Mouse (Mus musculus) regulatory T cell (primary cell): ENCODE results near the gene Hist1h2br.
"Not testable (repeated sequence)": the region's sequence is repeated elsewhere in the genome, so short reads cannot be mapped to it uniquely, and the experiment has no call there.

Experiments used
- in situ Hi-C: fragments of 300-600 bp; cut with MboI, MseI; formaldehyde crosslinking; loops from one replicate; pipeline ENCODE4 v1.15.1; 2025; ENCODE audit warnings: high pct_unique_total_duplicates

Gene Hist1h2br

DNA sequence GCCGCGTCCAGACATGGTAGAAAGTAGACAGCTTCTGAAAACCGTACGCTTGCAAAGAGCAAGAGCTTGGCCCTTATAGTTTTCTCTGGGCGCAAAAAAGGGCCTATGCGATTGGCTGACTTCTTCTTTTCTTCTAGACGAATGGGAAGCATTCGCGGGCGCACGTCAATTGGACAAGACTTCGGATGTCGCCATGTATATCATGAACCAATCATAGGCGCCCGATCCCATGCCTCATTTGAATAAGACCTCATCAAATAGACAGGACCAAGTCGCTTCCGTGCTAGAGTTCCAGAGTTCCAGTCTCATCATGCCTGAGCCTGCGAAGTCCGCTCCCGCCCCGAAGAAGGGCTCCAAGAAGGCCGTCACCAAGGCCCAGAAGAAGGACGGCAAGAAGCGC lies at the start of gene Hist1h2br, which contains the start of gene Hist1h2ap:
Gene Hist1h2br (plus strand): TSS at position 283 of the 400 bp plus-strand sequence.
Gene Hist1h2ap (minus strand): TSS at position 47 of the 400 bp plus-strand sequence.
- in situ Hi-C loops, result not testable (repeated sequence)

DNA sequence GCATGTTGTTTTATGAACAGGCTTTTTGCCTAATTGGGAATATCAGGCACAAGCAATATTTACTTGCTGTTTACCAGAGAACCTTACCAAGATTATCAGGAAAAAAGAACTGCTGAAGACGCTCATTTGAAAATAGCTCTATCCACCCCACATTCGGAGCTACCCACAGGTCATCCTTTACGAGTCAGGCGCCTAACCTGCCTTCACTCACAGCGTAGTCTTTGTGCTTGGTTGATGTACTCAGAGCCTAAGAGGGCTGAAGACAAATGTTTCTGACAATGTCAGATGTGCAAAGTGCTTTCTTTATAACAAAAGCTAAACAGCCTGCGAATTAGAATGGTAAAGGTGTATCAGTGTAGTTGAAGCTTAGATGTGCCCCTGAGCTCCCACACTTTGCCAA lies 49.2 kb upstream of the Hist1h2br start:
- in situ Hi-C loops, result loop anchor here (25.0 kb wide), 1 partner anchor 1953 kb away; the partner anchor contains the start of genes Hist1h1c, Hist1h2bb and Hist1h3c

DNA sequence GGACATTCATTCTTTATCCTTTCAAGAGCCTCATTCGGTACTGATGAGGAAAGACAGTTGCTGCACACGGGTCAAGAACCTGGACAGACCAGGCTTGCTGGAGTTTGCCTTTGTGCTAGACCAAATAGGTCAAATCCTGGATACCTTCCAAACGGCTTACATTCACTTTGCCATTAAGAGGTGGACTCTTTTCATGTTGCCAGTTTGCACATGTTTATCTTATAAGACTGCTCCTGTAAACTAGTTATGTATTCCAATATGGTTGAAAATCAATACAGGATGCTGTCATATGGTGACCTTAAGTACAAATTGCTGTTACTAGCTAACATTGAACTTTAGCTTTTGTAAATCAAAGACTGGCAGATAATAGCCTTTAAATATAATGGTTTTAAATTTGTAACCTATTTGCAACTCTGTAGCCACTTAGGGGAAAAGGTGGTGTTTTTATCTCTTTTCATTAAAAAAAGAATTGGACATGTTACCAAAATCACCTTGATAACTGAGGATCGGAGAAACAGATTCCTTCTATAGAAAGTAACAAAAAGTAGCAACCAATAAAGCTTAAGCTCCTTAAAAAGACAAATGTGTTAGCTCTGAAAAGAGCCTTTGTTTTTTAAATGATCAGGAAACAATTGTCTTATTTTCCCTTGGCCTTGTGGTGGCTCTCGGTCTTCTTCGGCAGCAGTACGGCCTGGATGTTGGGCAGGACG lies 47.2 kb upstream of the Hist1h2br start:
- in situ Hi-C loops, result loop anchor here (25.0 kb wide), 1 partner anchor 1951 kb away; the partner anchor contains the start of genes Hist1h1c, Hist1h2bb and Hist1h3c

GRCm38 (mm10) chr13:21786899-21787629 lies 46.5 kb upstream of the Hist1h2br start, which contains the start of the genes Hist1h2an and Hist1h2bp:
Hist1h2an (minus strand) TSS chr13:21787218.
Hist1h2bp (plus strand) TSS chr13:21787461.
- in situ Hi-C loops, result loop anchor here (25.0 kb wide), 1 partner anchor 1950 kb away; the partner anchor contains the start of genes Hist1h1c, Hist1h2bb and Hist1h3c

DNA sequence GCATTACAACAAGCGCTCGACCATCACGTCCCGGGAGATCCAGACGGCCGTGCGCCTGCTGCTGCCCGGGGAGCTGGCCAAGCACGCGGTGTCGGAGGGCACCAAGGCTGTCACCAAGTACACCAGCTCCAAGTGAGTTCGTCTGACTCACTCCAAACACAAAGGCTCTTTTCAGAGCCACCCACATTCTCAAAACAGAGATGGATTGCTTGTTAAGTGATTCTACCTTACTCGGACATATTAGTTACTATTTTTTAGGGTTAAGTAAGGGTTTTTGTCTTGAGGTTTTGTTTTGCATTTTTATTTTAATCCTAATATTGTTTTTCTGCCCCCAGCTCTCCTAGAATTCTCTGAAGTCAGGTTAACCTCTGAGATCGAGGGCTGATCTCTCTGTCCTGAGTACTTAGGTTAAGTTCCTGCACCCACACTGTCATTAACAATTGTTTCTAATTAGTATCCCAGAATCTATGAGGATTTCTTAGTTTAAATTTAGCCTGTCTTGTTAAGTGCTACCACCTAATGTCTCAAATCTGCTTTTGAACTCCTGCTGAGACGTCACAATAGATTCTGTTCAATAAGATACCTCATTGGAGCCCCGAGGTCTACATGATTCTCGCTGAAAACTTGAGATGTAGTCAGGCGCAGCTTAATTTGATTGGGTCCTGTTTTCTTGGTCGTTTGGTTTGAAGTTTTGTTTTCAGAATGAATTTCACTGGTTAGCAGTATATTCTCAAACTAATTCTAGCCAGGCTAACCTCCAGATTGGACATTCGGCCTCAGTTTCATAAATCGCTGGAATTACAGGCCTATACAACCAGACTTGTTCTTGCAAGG lies 45.6 kb upstream of the Hist1h2br start:
- in situ Hi-C loops, result loop anchor here (25.0 kb wide), 1 partner anchor 1949 kb away; the partner anchor contains the start of genes Hist1h1c, Hist1h2bb and Hist1h3c

DNA sequence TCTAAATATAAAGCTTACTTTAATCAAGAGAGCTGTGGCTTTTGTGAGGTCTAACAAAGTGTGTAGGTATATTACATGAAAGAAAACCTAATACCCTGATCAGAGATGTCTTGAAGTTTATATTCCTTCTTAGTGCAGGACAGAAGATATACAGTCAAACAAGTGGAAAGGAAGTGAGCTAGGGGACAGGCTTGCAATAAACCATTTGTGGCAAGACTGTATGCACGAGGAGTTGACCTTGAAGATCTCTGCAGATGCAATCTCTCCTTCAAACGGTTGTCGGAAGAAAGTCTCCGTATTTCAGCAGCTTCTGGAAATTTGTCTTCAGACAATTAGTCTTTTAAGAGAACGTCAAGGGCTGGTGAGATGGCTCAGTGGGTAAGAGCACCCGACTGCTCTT lies 43.6 kb upstream of the Hist1h2br start:
- in situ Hi-C loops, result loop anchor here (5.0 to 25.0 kb wide), 3 partner anchors 37 to 1947 kb away; partner anchors contain the start of genes Hist1h1c, Hist1h2bb, Hist1h3c and Hist1h4j

GRCm38 (mm10) chr13:21790601-21791283 lies 42.8 kb upstream of the Hist1h2br start:
- in situ Hi-C loops, result loop anchor here (5.0 to 25.0 kb wide), 3 partner anchors 37 to 1947 kb away; partner anchors contain the start of genes Hist1h1c, Hist1h2bb, Hist1h3c and Hist1h4j

DNA sequence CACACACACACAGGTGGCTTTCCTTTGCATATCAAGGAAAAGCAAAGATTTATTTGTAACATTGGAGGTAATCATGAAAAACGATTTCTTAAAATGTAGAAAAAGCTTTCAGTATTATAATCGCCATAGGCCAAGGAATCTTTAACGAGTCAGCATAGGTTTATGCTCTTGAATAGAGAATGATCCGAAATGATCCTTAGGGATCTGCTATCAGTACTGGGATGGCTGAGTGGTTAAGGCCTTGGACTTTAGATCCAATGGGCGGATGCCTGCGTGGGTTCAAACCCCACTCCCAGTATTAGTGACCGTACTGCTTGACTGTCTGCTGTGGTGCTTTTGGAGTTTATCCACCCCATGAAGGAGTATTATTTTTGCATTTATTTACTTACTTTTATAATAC lies 38.0 kb upstream of the Hist1h2br start:
- in situ Hi-C loops, result loop anchor here (5.0 to 25.0 kb wide), 2 partner anchors 52 to 1942 kb away; partner anchors contain the start of genes Hist1h1c, Hist1h2bb and Hist1h3c

GRCm38 (mm10) chr13:21797163-21797562 lies 36.4 kb upstream of the Hist1h2br start:
- in situ Hi-C loops, result loop anchor here (5.0 to 25.0 kb wide), 2 partner anchors 50 to 1940 kb away; partner anchors contain the start of genes Hist1h1c, Hist1h2bb and Hist1h3c

- in situ Hi-C loops, result loop anchor here (10.0 to 25.0 kb wide), 2 partner anchors 222 to 1759 kb away; partner anchors contain the start of genes Hist1h1d, Hist1h2ad, Hist1h2ae and Hist1h2bf
Observed at GRCm38 (mm10) chr13:21803058-21803457, 30.5 kb upstream of the Hist1h2br start.

DNA sequence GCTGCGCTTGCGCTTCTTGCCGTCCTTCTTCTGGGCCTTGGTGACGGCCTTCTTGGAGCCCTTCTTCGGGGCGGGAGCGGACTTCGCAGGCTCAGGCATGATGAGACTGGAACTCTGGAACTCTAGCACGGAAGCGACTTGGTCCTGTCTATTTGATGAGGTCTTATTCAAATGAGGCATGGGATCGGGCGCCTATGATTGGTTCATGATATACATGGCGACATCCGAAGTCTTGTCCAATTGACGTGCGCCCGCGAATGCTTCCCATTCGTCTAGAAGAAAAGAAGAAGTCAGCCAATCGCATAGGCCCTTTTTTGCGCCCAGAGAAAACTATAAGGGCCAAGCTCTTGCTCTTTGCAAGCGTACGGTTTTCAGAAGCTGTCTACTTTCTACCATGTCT lies 23.5 kb upstream of the Hist1h2br start, which contains the start of the genes Hist1h2bq and Hist1h2ao:
Gene Hist1h2bq (minus strand): TSS at position 125 of the 400 bp plus-strand sequence.
Gene Hist1h2ao (plus strand): TSS at position 393 of the 400 bp plus-strand sequence.
- in situ Hi-C loops, result loop anchor here (25.0 kb wide), 1 partner anchor 1752 kb away; the partner anchor contains the start of genes Hist1h1d, Hist1h2ad, Hist1h2ae and Hist1h2bf

GRCm38 (mm10) chr13:21811074-21811473 lies 22.5 kb upstream of the Hist1h2br start:
- in situ Hi-C loops, result loop anchor here (25.0 kb wide), 1 partner anchor 1751 kb away; the partner anchor contains the start of genes Hist1h1d, Hist1h2ad, Hist1h2ae and Hist1h2bf

GRCm38 (mm10) chr13:21811539-21811938 lies 22.0 kb upstream of the Hist1h2br start, which contains the start of gene Hist1h4m:
Hist1h4m (plus strand) TSS chr13:21811746.
- in situ Hi-C loops, result loop anchor here (25.0 kb wide), 1 partner anchor 1751 kb away; the partner anchor contains the start of genes Hist1h1d, Hist1h2ad, Hist1h2ae and Hist1h2bf

GRCm38 (mm10) chr13:21812092-21812491 lies 21.5 kb upstream of the Hist1h2br start:
- in situ Hi-C loops, result loop anchor here (25.0 kb wide), 1 partner anchor 1750 kb away; the partner anchor contains the start of genes Hist1h1d, Hist1h2ad, Hist1h2ae and Hist1h2bf

DNA sequence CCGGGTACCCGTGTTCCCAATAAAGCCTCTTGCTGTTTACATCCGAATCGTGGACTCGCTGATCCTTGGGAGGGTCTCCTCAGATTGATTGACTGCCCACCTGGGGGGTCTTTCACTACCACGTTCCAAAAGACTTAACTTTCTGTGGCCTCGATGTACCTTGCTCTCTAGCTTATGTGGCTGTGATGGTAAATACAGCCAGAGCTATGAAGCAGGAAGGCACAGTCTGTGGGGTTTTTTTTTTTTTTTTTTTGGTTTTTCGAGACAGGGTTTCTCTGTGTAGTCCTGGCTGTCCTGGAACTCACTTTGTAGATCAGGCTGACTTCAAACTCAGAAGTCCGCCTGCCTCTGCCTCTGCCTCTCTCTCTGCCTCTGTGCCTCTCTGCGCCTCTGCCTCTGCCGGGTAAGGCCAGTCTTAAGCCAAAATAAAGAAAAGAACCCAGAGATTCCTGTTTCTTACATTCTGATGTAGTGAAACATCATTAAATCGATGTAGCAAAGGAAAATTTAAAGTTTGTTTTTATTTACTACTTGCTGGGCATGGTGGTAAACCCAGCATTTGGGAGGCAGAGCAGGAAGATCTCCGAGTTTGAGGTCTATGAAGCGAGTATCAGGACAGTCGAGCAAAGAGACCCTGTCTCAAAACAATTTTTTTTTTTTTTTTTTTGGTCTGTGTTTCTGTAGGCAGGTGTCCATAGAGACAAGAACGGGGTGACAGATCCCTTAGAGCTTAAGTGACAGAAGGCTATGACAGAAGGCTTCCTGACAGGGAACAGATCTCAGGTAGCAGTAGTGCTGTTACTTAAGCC lies 13.3 kb upstream of the Hist1h2br start:
- in situ Hi-C loops, result loop anchor here (25.0 kb wide), 1 partner anchor 1742 kb away; the partner anchor contains the start of genes Hist1h1d, Hist1h2ad, Hist1h2ae and Hist1h2bf

GRCm38 (mm10) chr13:21828511-21828910 lies 5.0 kb upstream of the Hist1h2br start:
- in situ Hi-C loops, result loop anchor here (5.0 kb wide), 1 partner anchor 36 kb away; no protein-coding TSS in a partner anchor

GRCm38 (mm10) chr13:21830344-21830743 lies 3.2 kb upstream of the Hist1h2br start:
- in situ Hi-C loops, result no loop called here
